Mouse (Mus musculus) stomach, postnatal 0 days (tissue): ENCODE measurements around the gene Cplx2. TPM values are rescaled to one million over a fixed set of nuclear protein-coding genes. Genes with fewer than 3 reads are reported as not detected.

Experiments
- ATAC-seq: fragments of 200-750 bp; cut with Nextera tagmentation; 2 replicates; pipeline ENCODE4 v1.8.0; 2017; ENCODE audit not compliant: low FRiP score, low TSS enrichment
- DNase-seq: peaks from one replicate; pipeline ENCODE4 v3.0.0-alpha.2; 2016; ENCODE audit warnings: low spot score
- H3K27ac ChIP-seq: fragments of 300-500 bp; sonication (generic); replicated peaks from 2 replicates; pipeline ENCODE4 v1.5.1; 2014; ENCODE audit warnings: mild to moderate bottlenecking, control low read depth
- H3K27me3 ChIP-seq: fragments of 300-500 bp; sonication (generic); 2 replicates; pipeline ENCODE4 v1.6.1; 2014; ENCODE audit warnings: low read length; ENCODE audit not compliant: control insufficient read depth, insufficient read depth
- H3K36me3 ChIP-seq: fragments of 300-500 bp; sonication (generic); 2 replicates; pipeline ENCODE4 v1.6.1; 2014; ENCODE audit warnings: low read length, mixed read lengths; ENCODE audit not compliant: control insufficient read depth, insufficient read depth
- H3K4me1 ChIP-seq: fragments of 300-500 bp; sonication (generic); replicated peaks from 2 replicates; pipeline ENCODE4 v1.6.1; 2014; ENCODE audit warnings: antibody characterized with exemption; ENCODE audit not compliant: control insufficient read depth, insufficient read depth
- H3K4me2 ChIP-seq: fragments of 300-500 bp; sonication (generic); replicated peaks from 2 replicates; pipeline ENCODE4 v1.6.1; 2014; ENCODE audit warnings: low read depth, mild to moderate bottlenecking, control low read depth, moderate library complexity
- H3K4me3 ChIP-seq: fragments of 300-500 bp; sonication (generic); 2 replicates; pipeline ENCODE4 v1.5.1; 2014; ENCODE audit warnings: low read depth, low read length, control low read depth
- H3K9ac ChIP-seq: fragments of 300-500 bp; sonication (generic); 2 replicates; pipeline ENCODE4 v1.6.1; 2014; ENCODE audit warnings: mild to moderate bottlenecking, low read length, control low read depth, mixed read lengths
- H3K9me3 ChIP-seq: fragments of 300-500 bp; sonication (generic); 2 replicates; pipeline ENCODE4 v1.6.1; 2016; ENCODE audit warnings: low read length; ENCODE audit not compliant: control insufficient read depth
- CTCF ChIP-seq: IDR thresholded peaks from 2 replicates; pipeline ENCODE4 v1.5.1; 2016; ENCODE audit warnings: antibody characterized with exemption, low read depth, mild to moderate bottlenecking, moderate library complexity
- EP300 ChIP-seq: optimal IDR thresholded peaks from 2 replicates; pipeline ENCODE3; 2016; ENCODE audit warnings: antibody characterized with exemption
- WGBS: fragments of 180-500 bp; shearing (Covaris S2); extraction: QIAGEN DNeasy Blood & Tissue Kit; methylation state at CpG from one replicate; pipeline ENCODE4 v1.1.7; 2014; 5-methylcytosine and 5-hydroxymethylcytosine counted together
- polyA plus RNA-seq: library from polyadenylated mRNA; unstranded; fragments of >200 nt; fragmentation: Nextera tagmentation; extraction: Ambion mirVana; gene quantifications from 2 replicates; pipeline ENCODE4 v1.2.1, GENCODE M21; 2015

The Cplx2 gene
- polyA plus RNA-seq, 1 experiment from 2014 or later = 1.9 TPM

GRCm38 (mm10) chr13:54430051-54430450 lies 58.9 kb downstream of the Cplx2 start:
- TF ChIP-seq CTCF = no peak
- no peak for TF ChIP-seq EP300
- ATAC-seq (no peak), DNase-seq (no peak)
- Histone ChIP-seq H3K9ac (no peak overlapping the region), H3K4me2 (no peak overlapping the region), H3K36me3 (no peaks in the 10 kb centered on the region), H3K4me1 (0 out of 2 replicates have a peak, but pooled peaks cover 2% of the 10 kb centered on the region), H3K4me3 (no peak overlapping the region), H3K9me3 (no peaks in the 10 kb centered on the region), H3K27me3 (no peaks in the 10 kb centered on the region), H3K27ac (no peak overlapping the region)
- 24% methylated on average over 2 of the region's 2 CpGs for WGBS

DNA sequence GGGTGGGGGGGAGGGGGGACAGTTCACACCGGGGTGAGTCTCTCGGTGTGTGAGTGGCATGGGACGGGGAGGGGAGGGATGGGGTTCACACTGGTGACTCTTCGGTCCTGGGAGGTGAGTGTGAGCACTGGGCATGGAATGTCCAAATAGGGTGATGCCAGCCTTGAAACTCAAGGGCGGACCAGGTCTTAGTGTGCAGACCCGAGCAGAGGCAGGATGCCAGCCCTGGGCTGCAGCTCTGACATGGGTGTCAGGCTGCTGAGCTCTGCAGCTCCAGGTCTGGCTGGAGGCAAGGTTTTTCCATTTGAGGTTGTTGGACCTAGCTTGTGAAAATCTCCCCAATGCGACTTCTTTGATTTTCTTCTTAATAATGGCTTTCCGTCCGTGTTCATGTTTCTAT lies 60.0 kb downstream of the Cplx2 start:
- Histone ChIP-seq H3K9me3 (no peaks in the 10 kb centered on the region), H3K4me3 (no peak overlapping the region), H3K4me2 (no peak overlapping the region), H3K4me1 (no peaks in the 10 kb centered on the region), H3K27me3 (no peaks in the 10 kb centered on the region), H3K27ac (no peak overlapping the region), H3K36me3 (no peaks in the 10 kb centered on the region), H3K9ac (no peak overlapping the region)
- ATAC-seq = no peak
- TF ChIP-seq CTCF (no peak), EP300 (no peak)
- WGBS = 78% methylated on average over 9 of the region's 9 CpGs
- DNase-seq = no peak

Other genes starting within 250 kb of the Cplx2 start
- 2.6 and 3.6 TPM in 2 replicates for gene Hrh2, start 179.2 kb upstream of the Cplx2 start, polyA plus RNA-seq
- gene Thoc3, start 97.5 kb downstream of the Cplx2 start, polyA plus RNA-seq = 50.0 and 52.4 TPM in 2 replicates
- gene Simc1, start 132.4 kb downstream of the Cplx2 start, polyA plus RNA-seq = 2.6 and 2.8 TPM in 2 replicates
- 87.0 and 96.8 TPM in 2 replicates for gene 4833439L19Rik, start 194.1 kb downstream of the Cplx2 start, polyA plus RNA-seq
- gene Arl10, start 203.7 kb downstream of the Cplx2 start, polyA plus RNA-seq = 13.3 and 14.4 TPM in 2 replicates
- 51.2 and 53.5 TPM in 2 replicates for gene Nop16, start 218.7 kb downstream of the Cplx2 start, polyA plus RNA-seq
- gene Higd2a, start 218.9 kb downstream of the Cplx2 start, polyA plus RNA-seq = 282 and 289 TPM in 2 replicates
- gene Cltb, start 240.0 kb downstream of the Cplx2 start, polyA plus RNA-seq = 156 and 160 TPM in 2 replicates